Mouse (Mus musculus) C2C12 (cell line): ENCODE measurements around the gene Adgrv1. TPM values are rescaled to one million over a fixed set of nuclear protein-coding genes. Genes with fewer than 3 reads are reported as not detected.

ENCODE experiments used
- H3K27me3 ChIP-seq: one replicate; pipeline ENCODE4 v1.6.1; 2011; ENCODE audit not compliant: control insufficient read depth, insufficient read depth, insufficient read length
- H3K36me3 ChIP-seq: one replicate; pipeline ENCODE4 v1.6.1; 2011; ENCODE audit not compliant: control insufficient read depth, insufficient read depth
- H3K4me3 ChIP-seq: one replicate; pipeline ENCODE4 v1.5.1; 2011; ENCODE audit warnings: mild to moderate bottlenecking, control low read depth; ENCODE audit not compliant: poor library complexity, insufficient read depth, severe bottlenecking
- H3K79me2 ChIP-seq: one replicate; pipeline ENCODE4 v1.6.1; 2011; ENCODE audit not compliant: control insufficient read depth, insufficient read depth
- H3K79me3 ChIP-seq: one replicate; pipeline ENCODE4 v1.6.1; 2011; ENCODE audit warnings: low read depth, control low read depth
- H3ac ChIP-seq: one replicate; pipeline ENCODE3; 2011; ENCODE audit warnings: low read depth; ENCODE audit not compliant: control insufficient read depth, insufficient read length
- CEBPB ChIP-seq: IDR thresholded peaks from one replicate; pipeline ENCODE4 v1.6.1; 2011; ENCODE audit warnings: low read depth, mild to moderate bottlenecking, control low read depth, moderate library complexity
- CTCF ChIP-seq: IDR thresholded peaks from one replicate; pipeline ENCODE4 v1.5.1; 2011; ENCODE audit not compliant: control insufficient read depth, insufficient read depth, insufficient read length
- FOSL1 ChIP-seq: IDR thresholded peaks from one replicate; pipeline ENCODE4 v1.8.0; 2011; ENCODE audit warnings: mild to moderate bottlenecking, low read length; ENCODE audit not compliant: poor library complexity, insufficient read depth, severe bottlenecking
- MAX ChIP-seq: IDR thresholded peaks from one replicate; pipeline ENCODE4 v1.6.1; 2011; ENCODE audit warnings: mild to moderate bottlenecking, control low read depth
- MYOD1 ChIP-seq: IDR thresholded peaks from one replicate; pipeline ENCODE4 v1.6.1; 2011; ENCODE audit warnings: low read depth; ENCODE audit not compliant: control insufficient read depth, insufficient read length
- MYOG ChIP-seq: IDR thresholded peaks from one replicate; pipeline ENCODE4 v1.6.1; 2011; ENCODE audit not compliant: control insufficient read depth, insufficient read length; ENCODE audit errors: extremely low read depth
- USF1 ChIP-seq: IDR thresholded peaks from one replicate; pipeline ENCODE4 v1.6.1; 2011; ENCODE audit warnings: low read depth, mild to moderate bottlenecking, control low read depth, moderate library complexity
- polyA plus RNA-seq: library from polyadenylated mRNA; unstranded; fragments of >200 nt; fragmentation: generic; extraction: Trizol; gene quantifications from one replicate; pipeline ENCODE4 v1.2.1, GENCODE M21; 2012; ENCODE audit warnings: missing spikeins

The Adgrv1 gene
- polyA plus RNA-seq, 1 experiment: 0.18 TPM

DNA sequence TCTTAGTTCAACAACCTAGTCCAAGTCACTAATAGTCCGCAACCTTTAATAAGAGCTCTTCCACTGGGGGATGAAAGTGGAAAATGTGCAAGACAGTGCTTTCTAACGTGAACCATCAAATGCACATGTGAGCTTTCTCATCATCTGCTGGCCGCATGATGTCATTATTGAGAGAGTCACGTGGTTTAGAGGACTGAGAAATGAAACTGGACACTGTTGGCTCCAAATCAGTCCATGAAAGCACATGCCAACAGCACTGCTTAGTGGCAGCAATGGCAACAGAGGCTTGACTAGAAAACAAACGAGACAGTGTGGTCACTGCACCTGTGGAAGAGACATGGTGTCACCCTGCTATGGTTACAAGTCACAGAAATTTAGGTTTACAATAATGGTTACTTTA lies 395.0 kb downstream of the Adgrv1 start:
- H3K36me3 ChIP-seq: no peaks in the 10 kb centered on the region
- H3ac ChIP-seq: no peak overlapping the region
- H3K4me3 ChIP-seq: no peak overlapping the region
- no peaks in the 10 kb centered on the region for H3K79me2 ChIP-seq
- H3K79me3 ChIP-seq: no peaks in the 10 kb centered on the region
- TF ChIP-seq MYOG (no peak), USF1 (peak; percentile 74), MYOD1 (no peak)
- no peaks in the 10 kb centered on the region for H3K27me3 ChIP-seq

GRCm38 (mm10) chr13:81236758-81237395 lies 396.1 kb downstream of the Adgrv1 start:
- no peak for TF ChIP-seq MYOD1
- TF ChIP-seq USF1: no peak
- TF ChIP-seq FOSL1: no peak
- TF ChIP-seq CEBPB: no peak
- TF ChIP-seq MAX: no peak
- no peak for TF ChIP-seq CTCF
- no peak for TF ChIP-seq MYOG
- Histone ChIP-seq H3K79me3 (no peaks in the 10 kb centered on the region), H3K27me3 (no peaks in the 10 kb centered on the region), H3K4me3 (no peak overlapping the region), H3K36me3 (no peaks in the 10 kb centered on the region), H3K79me2 (no peaks in the 10 kb centered on the region), H3ac (no peak overlapping the region)

GRCm38 (mm10) chr13:81234031-81234430 lies 398.9 kb downstream of the Adgrv1 start:
- H3K36me3 ChIP-seq: no peaks in the 10 kb centered on the region
- no peak for TF ChIP-seq FOSL1
- no peak for TF ChIP-seq MYOD1
- TF ChIP-seq CTCF: no peak
- TF ChIP-seq MAX: no peak
- TF ChIP-seq MYOG: no peak
- no peak for TF ChIP-seq CEBPB
- no peak for TF ChIP-seq USF1
- H3ac ChIP-seq: no peak overlapping the region
- no peaks in the 10 kb centered on the region for H3K79me3 ChIP-seq
- H3K79me2 ChIP-seq: no peaks in the 10 kb centered on the region
- H3K4me3 ChIP-seq: no peak overlapping the region
- no peaks in the 10 kb centered on the region for H3K27me3 ChIP-seq

GRCm38 (mm10) chr13:81232839-81233238 lies 400.1 kb downstream of the Adgrv1 start:
- Histone ChIP-seq H3K79me2 (no peaks in the 10 kb centered on the region), H3K36me3 (no peaks in the 10 kb centered on the region), H3K4me3 (no peak overlapping the region), H3K27me3 (no peaks in the 10 kb centered on the region), H3ac (no peak overlapping the region), H3K79me3 (no peaks in the 10 kb centered on the region)
- no peak for TF ChIP-seq MAX
- TF ChIP-seq CEBPB: no peak
- TF ChIP-seq USF1: no peak
- TF ChIP-seq CTCF: no peak
- no peak for TF ChIP-seq MYOD1
- TF ChIP-seq MYOG: no peak
- TF ChIP-seq FOSL1: no peak

DNA sequence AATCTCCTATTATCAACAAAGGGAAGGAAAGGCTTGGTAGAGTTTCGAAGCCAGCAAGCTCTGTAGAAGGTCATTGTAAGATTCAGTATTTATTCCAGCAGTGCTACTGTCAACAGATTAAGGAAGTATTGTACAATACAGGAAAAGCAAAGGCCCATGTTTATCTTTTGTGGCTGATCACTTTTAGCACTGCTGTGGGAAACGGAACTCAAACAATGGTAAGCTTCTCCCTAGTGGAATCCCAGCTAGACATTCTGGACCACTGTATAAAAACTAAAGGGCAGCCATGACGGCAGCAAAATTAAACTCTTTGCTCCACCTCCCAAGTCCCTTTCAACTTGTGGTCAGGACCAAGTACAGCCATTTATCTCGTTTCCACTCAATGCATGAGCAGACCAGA lies 402.8 kb downstream of the Adgrv1 start:
- Histone ChIP-seq H3K79me2 (no peaks in the 10 kb centered on the region), H3ac (no peak overlapping the region), H3K27me3 (no peaks in the 10 kb centered on the region), H3K4me3 (no peak overlapping the region), H3K79me3 (no peaks in the 10 kb centered on the region), H3K36me3 (no peaks in the 10 kb centered on the region)
- TF ChIP-seq MAX (no peak), USF1 (no peak), MYOD1 (no peak), CTCF (no peak), MYOG (no peak), CEBPB (no peak), FOSL1 (no peak)

DNA sequence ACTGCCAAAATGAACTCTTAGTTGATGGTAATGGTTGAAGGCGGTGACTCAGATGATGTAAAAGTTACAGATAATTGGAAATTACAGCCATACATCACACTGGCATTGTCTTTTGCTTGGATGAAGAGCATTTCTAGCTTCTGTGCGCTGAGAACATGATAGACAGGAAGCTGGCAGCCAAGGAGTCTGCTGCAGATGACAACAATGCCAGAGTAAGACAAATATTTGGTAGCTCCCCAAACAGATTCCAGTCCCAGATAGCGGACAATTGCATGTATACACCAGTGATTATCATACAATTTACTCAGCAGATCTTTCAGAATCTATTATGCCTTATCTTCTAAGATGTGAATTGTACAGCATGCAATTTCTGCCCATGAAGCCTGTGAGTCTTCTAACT lies 409.2 kb downstream of the Adgrv1 start:
- no peak overlapping the region for H3K4me3 ChIP-seq
- H3K79me2 ChIP-seq: no peaks in the 10 kb centered on the region
- H3ac ChIP-seq: no peak overlapping the region
- TF ChIP-seq MYOD1 (no peak), MAX (no peak)
- no peaks in the 10 kb centered on the region for H3K27me3 ChIP-seq
- no peaks in the 10 kb centered on the region for H3K79me3 ChIP-seq
- H3K36me3 ChIP-seq: no peaks in the 10 kb centered on the region
